Mouse (Mus musculus): ENCODE data around the gene Exoc3l4. TPM values are rescaled to one million over a fixed set of nuclear protein-coding genes. Genes with fewer than 3 reads are reported as not detected.

Gene Exoc3l4
- polyA plus RNA-seq, 1 experiment from 2014 or later, result 25.9 TPM

DNA sequence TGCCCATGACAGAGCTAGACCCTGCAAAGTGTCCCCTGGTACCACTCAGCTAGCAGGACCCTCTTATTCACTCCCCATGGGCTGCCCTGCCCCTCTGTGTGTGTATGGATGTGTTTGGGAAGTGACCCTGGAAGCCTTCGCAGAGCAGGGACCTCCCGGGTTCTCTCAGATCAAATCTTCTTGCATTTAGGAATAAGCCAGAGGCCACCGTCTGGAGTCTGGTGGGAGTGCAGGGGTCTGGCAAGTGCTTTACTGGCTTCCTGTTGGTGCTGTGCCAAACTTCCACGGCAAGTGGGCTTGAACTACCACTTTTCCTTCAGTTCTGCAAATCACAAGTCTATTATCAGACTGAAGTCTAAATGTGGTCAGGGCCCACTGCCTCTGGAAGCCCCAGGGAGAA lies 37.2 kb downstream of the Exoc3l4 start:
- Histone ChIP-seq H3K9ac (ENCODE audit: low read depth, low read length) (no peak overlapping the region), H3K27me3 (ENCODE audit: insufficient read depth, low read length) (no peaks in the 10 kb centered on the region), H3K36me3 (ENCODE audit: insufficient read depth, low read length) (peaks cover 12% of the 10 kb centered on the region), H3K27ac (no peak overlapping the region), H3K9me3 (replicated peaks; ENCODE audit: low read length) (no peaks in the 10 kb centered on the region), H3K4me3 (replicated peaks; ENCODE audit: low read depth, low read length) (no peak overlapping the region), H3K4me1 (replicated peaks; ENCODE audit: insufficient read depth, low read length) (peaks cover 47% of the 10 kb centered on the region), H3K4me2 (ENCODE audit: low read length) (no peak overlapping the region)
- WGBS, result 26% methylated on average over 4 of the region's 4 CpGs
- ATAC-seq (replicated peaks; ENCODE audit: low FRiP score, low read depth) (no peak), DNase-seq (ENCODE audit: low spot score) (no peak)
- TF ChIP-seq CTCF (IDR thresholded peaks at IDR 0.05; ENCODE audit: low read depth), result peak; percentile 46

- DNase-seq (ENCODE audit: low spot score), result no peak
- no peak for ATAC-seq (replicated peaks; ENCODE audit: low FRiP score, low read depth)
- 58% methylated on average over 10 of the region's 10 CpGs for WGBS
- TF ChIP-seq CTCF (IDR thresholded peaks at IDR 0.05; ENCODE audit: low read depth), result no peak
- Histone ChIP-seq H3K4me1 (replicated peaks; ENCODE audit: insufficient read depth, low read length) (peaks cover 42% of the 10 kb centered on the region), H3K4me2 (ENCODE audit: low read length) (no peak overlapping the region), H3K4me3 (replicated peaks; ENCODE audit: low read depth, low read length) (no peak overlapping the region), H3K27ac (no peak overlapping the region), H3K9ac (ENCODE audit: low read depth, low read length) (no peak overlapping the region), H3K9me3 (replicated peaks; ENCODE audit: low read length) (no peaks in the 10 kb centered on the region), H3K27me3 (ENCODE audit: insufficient read depth, low read length) (no peaks in the 10 kb centered on the region), H3K36me3 (ENCODE audit: insufficient read depth, low read length) (peaks cover 12% of the 10 kb centered on the region)
Measured at GRCm38 (mm10) chr12:111454543-111455280, 37.9 kb downstream of the Exoc3l4 start.

DNA sequence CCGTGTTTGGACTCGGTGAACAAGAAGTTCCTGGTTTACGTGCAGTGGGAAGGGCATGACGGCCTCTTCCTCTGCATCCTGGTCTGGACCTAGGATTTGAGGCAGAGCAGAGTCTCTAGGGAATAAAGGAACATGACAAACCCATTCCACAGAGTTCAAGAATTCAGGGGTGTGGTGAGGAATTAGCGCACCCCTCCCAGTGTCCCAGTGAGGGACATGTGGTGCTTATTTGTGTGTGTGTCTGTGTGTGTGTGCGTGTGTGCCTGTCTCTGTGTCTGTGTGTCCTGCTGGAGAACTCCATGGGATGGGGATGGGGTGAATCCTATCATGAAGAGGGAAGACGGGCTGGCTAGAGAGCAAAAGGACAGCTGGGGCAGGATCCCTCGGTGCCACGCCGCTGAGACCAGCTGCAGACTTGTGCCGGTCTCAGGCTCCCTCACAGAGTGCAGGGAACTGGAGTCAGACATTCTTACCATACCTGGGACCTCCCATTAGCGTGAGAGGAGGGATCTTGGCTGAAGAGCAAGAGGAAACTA lies 38.6 kb downstream of the Exoc3l4 start:
- WGBS, result 59% methylated on average over 12 of the region's 12 CpGs
- ATAC-seq (replicated peaks; ENCODE audit: low FRiP score, low read depth) (no peak), DNase-seq (ENCODE audit: low spot score) (no peak)
- H3K36me3 ChIP-seq (ENCODE audit: insufficient read depth, low read length), result peaks cover 12% of the 10 kb centered on the region
- H3K4me2 ChIP-seq (ENCODE audit: low read length), result no peak overlapping the region
- H3K9ac ChIP-seq (ENCODE audit: low read depth, low read length), result no peak overlapping the region
- no peak for TF ChIP-seq CTCF (IDR thresholded peaks at IDR 0.05; ENCODE audit: low read depth)
- no peaks in the 10 kb centered on the region for H3K9me3 ChIP-seq (replicated peaks; ENCODE audit: low read length)
- no peak overlapping the region for H3K4me3 ChIP-seq (replicated peaks; ENCODE audit: low read depth, low read length)
- no peaks in the 10 kb centered on the region for H3K27me3 ChIP-seq (ENCODE audit: insufficient read depth, low read length)
- 0 out of 2 replicates have a peak overlapping the region, but pooled peaks have one; percentile 10 for H3K27ac ChIP-seq
- peaks cover 37% of the 10 kb centered on the region for H3K4me1 ChIP-seq (replicated peaks; ENCODE audit: insufficient read depth, low read length)

DNA sequence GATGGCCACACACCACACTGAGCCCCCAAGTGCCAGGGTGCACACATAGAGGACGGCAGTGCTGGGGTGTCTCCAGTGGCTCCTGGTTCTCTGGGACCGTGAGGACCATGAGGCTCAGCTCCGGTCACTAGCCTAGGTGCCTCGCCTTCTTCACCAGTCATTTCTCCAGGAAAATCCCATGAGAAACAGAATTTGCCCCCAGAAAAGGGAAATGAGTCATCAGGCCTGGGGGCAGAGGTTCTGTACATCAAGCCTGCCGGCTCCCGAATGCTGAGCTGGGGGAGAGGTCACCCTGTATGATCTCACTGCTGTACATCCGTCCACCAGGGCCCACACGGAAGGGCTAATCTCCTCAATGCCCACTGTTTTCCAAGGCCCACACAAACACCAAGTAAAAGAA lies 39.0 kb downstream of the Exoc3l4 start:
- WGBS, result 58% methylated on average over 8 of the region's 8 CpGs
- no peak overlapping the region for H3K4me2 ChIP-seq (ENCODE audit: low read length)
- 0 out of 2 replicates have a peak overlapping the region, but pooled peaks have one; percentile 10 for H3K27ac ChIP-seq
- ATAC-seq (replicated peaks; ENCODE audit: low FRiP score, low read depth) (no peak), DNase-seq (ENCODE audit: low spot score) (no peak)
- no peaks in the 10 kb centered on the region for H3K27me3 ChIP-seq (ENCODE audit: insufficient read depth, low read length)
- no peak for TF ChIP-seq CTCF (IDR thresholded peaks at IDR 0.05; ENCODE audit: low read depth)
- no peak overlapping the region for H3K4me3 ChIP-seq (replicated peaks; ENCODE audit: low read depth, low read length)
- H3K9ac ChIP-seq (ENCODE audit: low read depth, low read length), result no peak overlapping the region
- peaks cover 33% of the 10 kb centered on the region for H3K4me1 ChIP-seq (replicated peaks; ENCODE audit: insufficient read depth, low read length)
- H3K9me3 ChIP-seq (replicated peaks; ENCODE audit: low read length), result no peaks in the 10 kb centered on the region
- H3K36me3 ChIP-seq (ENCODE audit: insufficient read depth, low read length), result peaks cover 12% of the 10 kb centered on the region

DNA sequence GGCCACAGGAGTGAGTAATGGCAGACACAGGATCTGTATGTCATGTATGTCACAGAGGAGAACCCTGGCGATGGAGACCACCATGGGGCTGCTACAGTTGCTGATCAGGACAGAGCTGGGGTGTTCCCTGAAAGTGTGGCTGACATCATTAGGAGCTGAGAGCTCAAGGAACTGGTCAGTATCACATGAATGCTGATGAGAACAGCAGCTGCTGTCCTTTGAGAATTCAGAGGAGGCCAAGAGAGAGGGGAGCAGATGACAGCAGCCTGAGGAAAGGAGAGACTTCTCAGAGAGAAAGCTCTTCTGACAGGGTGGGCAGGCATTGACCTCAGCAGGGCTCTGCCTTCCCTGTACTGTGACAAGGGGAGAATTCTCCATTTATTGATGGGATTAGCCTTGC lies 40.9 kb downstream of the Exoc3l4 start:
- DNase-seq (ENCODE audit: low spot score), result no peak
- WGBS, result 59% methylated on average over 1 of the region's 1 CpGs
- Histone ChIP-seq H3K9me3 (replicated peaks; ENCODE audit: low read length) (no peaks in the 10 kb centered on the region), H3K4me3 (replicated peaks; ENCODE audit: low read depth, low read length) (no peak overlapping the region), H3K36me3 (ENCODE audit: insufficient read depth, low read length) (peaks cover 5% of the 10 kb centered on the region; the same call in 1 of the 2 replicates), H3K27me3 (ENCODE audit: insufficient read depth, low read length) (no peaks in the 10 kb centered on the region), H3K9ac (ENCODE audit: low read depth, low read length) (no peak overlapping the region), H3K4me1 (replicated peaks; ENCODE audit: insufficient read depth, low read length) (peaks cover 27% of the 10 kb centered on the region), H3K4me2 (ENCODE audit: low read length) (no peak overlapping the region), H3K27ac (no peak overlapping the region)
- no peak for ATAC-seq (replicated peaks; ENCODE audit: low FRiP score, low read depth)
- no peak for TF ChIP-seq CTCF (IDR thresholded peaks at IDR 0.05; ENCODE audit: low read depth)

- H3K4me2 ChIP-seq (ENCODE audit: low read length), result no peak overlapping the region
- H3K9me3 ChIP-seq (replicated peaks; ENCODE audit: low read length), result no peaks in the 10 kb centered on the region
- no peak overlapping the region for H3K27ac ChIP-seq
- TF ChIP-seq CTCF (IDR thresholded peaks at IDR 0.05; ENCODE audit: low read depth), result no peak
- 85% methylated on average over 7 of the region's 7 CpGs for WGBS
- H3K9ac ChIP-seq (ENCODE audit: low read depth, low read length), result no peak overlapping the region
- ATAC-seq (replicated peaks; ENCODE audit: low FRiP score, low read depth), result no peak
- no peak for DNase-seq (ENCODE audit: low spot score)
- no peaks in the 10 kb centered on the region for H3K27me3 ChIP-seq (ENCODE audit: insufficient read depth, low read length)
- peaks cover 6% of the 10 kb centered on the region; the same call in 1 of the 2 replicates for H3K4me1 ChIP-seq (replicated peaks; ENCODE audit: insufficient read depth, low read length)
- no peaks in the 10 kb centered on the region for H3K36me3 ChIP-seq (ENCODE audit: insufficient read depth, low read length)
- no peak overlapping the region for H3K4me3 ChIP-seq (replicated peaks; ENCODE audit: low read depth, low read length)
Measured at GRCm38 (mm10) chr12:111463570-111463969, 46.8 kb downstream of the Exoc3l4 start.

All from kidney, postnatal 0 days (tissue).